Mouse (Mus musculus) midbrain, embryonic 13.5 days (tissue): ENCODE results near the gene Pgpep1l. TPM values are rescaled to one million over a fixed set of nuclear protein-coding genes. Genes with fewer than 3 reads are reported as not detected.

Source experiments
- ATAC-seq: fragments of 200-750 bp; cut with Nextera tagmentation; 2 replicates; pipeline ENCODE4 v1.8.0; 2017; ENCODE audit warnings: mild to moderate bottlenecking, moderate TSS enrichment, moderate library complexity
- H3K27ac ChIP-seq: fragments of 300-500 bp; sonication (generic); 2 replicates; pipeline ENCODE4 v1.5.1; 2015; ENCODE audit warnings: inconsistent platforms, mild to moderate bottlenecking, moderate library complexity
- H3K27me3 ChIP-seq: fragments of 300-500 bp; sonication (generic); 2 replicates; pipeline ENCODE4 v1.6.1; 2015; ENCODE audit warnings: mild to moderate bottlenecking, inconsistent platforms
- H3K36me3 ChIP-seq: fragments of 300-500 bp; sonication (generic); 2 replicates; pipeline ENCODE4 v1.6.1; 2015; ENCODE audit warnings: mild to moderate bottlenecking, inconsistent platforms
- H3K4me1 ChIP-seq: fragments of 300-500 bp; sonication (generic); replicated peaks from 2 replicates; pipeline ENCODE4 v1.6.1; 2015; ENCODE audit warnings: inconsistent platforms
- H3K4me2 ChIP-seq: fragments of 300-500 bp; sonication (generic); replicated peaks from 2 replicates; pipeline ENCODE4 v1.6.1; 2015; ENCODE audit warnings: moderate library complexity, mild to moderate bottlenecking, inconsistent platforms
- H3K4me3 ChIP-seq: fragments of 300-500 bp; sonication (generic); replicated peaks from 2 replicates; pipeline ENCODE4 v1.5.1; 2015; ENCODE audit warnings: mild to moderate bottlenecking, inconsistent platforms
- H3K9ac ChIP-seq: fragments of 300-500 bp; sonication (generic); replicated peaks from 2 replicates; pipeline ENCODE4 v1.6.1; 2015; ENCODE audit warnings: mild to moderate bottlenecking, inconsistent platforms
- H3K9me3 ChIP-seq: fragments of 300-500 bp; sonication (generic); 2 replicates; pipeline ENCODE4 v1.6.1; 2016; ENCODE audit warnings: mild to moderate bottlenecking, inconsistent platforms
- WGBS: fragments of 180-500 bp; shearing (Covaris S2); methylation state at CpG from one replicate; pipeline ENCODE4 v1.1.7; 2015; 5-methylcytosine and 5-hydroxymethylcytosine counted together
- polyA plus RNA-seq: library from polyadenylated mRNA; unstranded; fragments of >200 nt; fragmentation: Nextera tagmentation; extraction: Ambion mirVana; gene quantifications from 2 replicates; pipeline ENCODE4 v1.2.1, GENCODE M21; 2015

Gene Pgpep1l
- polyA plus RNA-seq, 1 experiment from 2014 or later, result not detected

- H3K9ac ChIP-seq, result no peak overlapping the region
- H3K4me3 ChIP-seq, result no peak overlapping the region
- peaks cover 15% of the 10 kb centered on the region for H3K27me3 ChIP-seq
- H3K4me2 ChIP-seq, result no peak overlapping the region
- no peaks in the 10 kb centered on the region for H3K36me3 ChIP-seq
- no peak for ATAC-seq
- H3K9me3 ChIP-seq, result no peaks in the 10 kb centered on the region
- H3K27ac ChIP-seq, result no peak overlapping the region
- peaks cover 12% of the 10 kb centered on the region for H3K4me1 ChIP-seq
- WGBS, result 91% methylated on average over 6 of the region's 6 CpGs
These were observed 7.8 kb upstream of the Pgpep1l start for GRCm38 (mm10) chr7:68271816-68272215.

GRCm38 (mm10) chr7:68270551-68270950 is 6.5 kb upstream of the Pgpep1l start:
- Histone ChIP-seq H3K9me3 (no peaks in the 10 kb centered on the region), H3K4me3 (no peak overlapping the region), H3K4me2 (no peak overlapping the region), H3K36me3 (no peaks in the 10 kb centered on the region), H3K27me3 (peaks cover 11% of the 10 kb centered on the region), H3K27ac (no peak overlapping the region), H3K4me1 (peaks cover 8% of the 10 kb centered on the region), H3K9ac (no peak overlapping the region)
- no peak for ATAC-seq
- 78% methylated on average over 4 of the region's 4 CpGs for WGBS

- Histone ChIP-seq H3K9me3 (no peaks in the 10 kb centered on the region), H3K36me3 (no peaks in the 10 kb centered on the region), H3K9ac (no peak overlapping the region), H3K27ac (peak overlapping the region; percentile 25; the same call in 1 of the 2 replicates), H3K27me3 (peaks cover 26% of the 10 kb centered on the region), H3K4me3 (no peak overlapping the region), H3K4me1 (peaks cover 19% of the 10 kb centered on the region), H3K4me2 (no peak overlapping the region)
- WGBS, result 35% methylated on average over 6 of the region's 6 CpGs
- no peak for ATAC-seq
These were observed 2.7 kb upstream of the Pgpep1l start for GRCm38 (mm10) chr7:68266691-68267090.

- Histone ChIP-seq H3K9me3 (no peaks in the 10 kb centered on the region), H3K9ac (no peak overlapping the region), H3K27me3 (peaks cover 26% of the 10 kb centered on the region), H3K4me3 (no peak overlapping the region), H3K4me2 (no peak overlapping the region), H3K27ac (no peak overlapping the region), H3K36me3 (no peaks in the 10 kb centered on the region), H3K4me1 (peaks cover 19% of the 10 kb centered on the region)
- no peak for ATAC-seq
- WGBS, result 44% methylated on average over 7 of the region's 7 CpGs
These were observed 1.4 kb upstream of the Pgpep1l start for GRCm38 (mm10) chr7:68265391-68265790.

- peaks cover 26% of the 10 kb centered on the region for H3K27me3 ChIP-seq
- peaks cover 19% of the 10 kb centered on the region for H3K4me1 ChIP-seq
- no peaks in the 10 kb centered on the region for H3K9me3 ChIP-seq
- H3K9ac ChIP-seq, result no peak overlapping the region
- no peak overlapping the region for H3K27ac ChIP-seq
- H3K4me3 ChIP-seq, result peak overlapping the region; percentile 34
- ATAC-seq, result no peak
- H3K36me3 ChIP-seq, result no peaks in the 10 kb centered on the region
- peak overlapping the region; percentile 59 for H3K4me2 ChIP-seq
- 24% methylated on average over 14 of the region's 14 CpGs for WGBS
These were observed 498 bp upstream of the Pgpep1l start for GRCm38 (mm10) chr7:68264531-68264930.

- peaks cover 26% of the 10 kb centered on the region for H3K27me3 ChIP-seq
- H3K9me3 ChIP-seq, result no peaks in the 10 kb centered on the region
- H3K36me3 ChIP-seq, result no peaks in the 10 kb centered on the region
- peak overlapping the region; percentile 34 for H3K4me3 ChIP-seq
- H3K9ac ChIP-seq, result no peak overlapping the region
- 54% methylated on average over 8 of the region's 8 CpGs for WGBS
- H3K27ac ChIP-seq, result no peak overlapping the region
- H3K4me1 ChIP-seq, result peaks cover 19% of the 10 kb centered on the region
- peak; percentile 43; the same call in 1 of the 2 replicates for ATAC-seq
- peak overlapping the region; percentile 59 for H3K4me2 ChIP-seq
These were observed 546 bp downstream of the Pgpep1l start for GRCm38 (mm10) chr7:68263346-68264027.

GRCm38 (mm10) chr7:68262612-68263200 is 1.3 kb downstream of the Pgpep1l start:
- Histone ChIP-seq H3K27me3 (peaks cover 26% of the 10 kb centered on the region), H3K9ac (no peak overlapping the region), H3K4me3 (no peak overlapping the region), H3K27ac (no peak overlapping the region), H3K9me3 (no peaks in the 10 kb centered on the region), H3K4me1 (peaks cover 19% of the 10 kb centered on the region), H3K4me2 (no peak overlapping the region), H3K36me3 (no peaks in the 10 kb centered on the region)
- no peak for ATAC-seq
- 74% methylated on average over 8 of the region's 8 CpGs for WGBS

- H3K27ac ChIP-seq, result no peak overlapping the region
- H3K4me3 ChIP-seq, result no peak overlapping the region
- ATAC-seq, result no peak
- no peaks in the 10 kb centered on the region for H3K9me3 ChIP-seq
- H3K9ac ChIP-seq, result no peak overlapping the region
- H3K27me3 ChIP-seq, result peaks cover 15% of the 10 kb centered on the region
- 84% methylated on average over 6 of the region's 6 CpGs for WGBS
- H3K4me2 ChIP-seq, result no peak overlapping the region
- H3K36me3 ChIP-seq, result no peaks in the 10 kb centered on the region
- peaks cover 10% of the 10 kb centered on the region for H3K4me1 ChIP-seq
These were observed 4.4 kb downstream of the Pgpep1l start for GRCm38 (mm10) chr7:68259523-68260081.

GRCm38 (mm10) chr7:68258326-68259150 is 5.5 kb downstream of the Pgpep1l start:
- H3K4me2 ChIP-seq, result no peak overlapping the region
- H3K9me3 ChIP-seq, result no peaks in the 10 kb centered on the region
- 87% methylated on average over 17 of the region's 17 CpGs for WGBS
- H3K4me1 ChIP-seq, result no peaks in the 10 kb centered on the region
- H3K36me3 ChIP-seq, result no peaks in the 10 kb centered on the region
- no peak overlapping the region for H3K4me3 ChIP-seq
- ATAC-seq, result no peak
- no peak overlapping the region for H3K27ac ChIP-seq
- H3K27me3 ChIP-seq, result peaks cover 4% of the 10 kb centered on the region
- no peak overlapping the region for H3K9ac ChIP-seq

GRCm38 (mm10) chr7:68257767-68258166 is 6.3 kb downstream of the Pgpep1l start:
- WGBS, result 55% methylated on average over 2 of the region's 2 CpGs

GRCm38 (mm10) chr7:68250902-68251301 is 13.1 kb downstream of the Pgpep1l start:
- 80% methylated on average over 3 of the region's 3 CpGs for WGBS
- no peak for ATAC-seq
- Histone ChIP-seq H3K4me2 (no peak overlapping the region), H3K27ac (no peak overlapping the region), H3K4me1 (no peaks in the 10 kb centered on the region), H3K27me3 (no peaks in the 10 kb centered on the region), H3K4me3 (no peak overlapping the region), H3K36me3 (no peaks in the 10 kb centered on the region), H3K9me3 (no peaks in the 10 kb centered on the region), H3K9ac (no peak overlapping the region)

More at GRCm38 (mm10) chr7:68257767-68258166, 6.3 kb downstream of the Pgpep1l start:
- Histone ChIP-seq H3K9ac (no peak overlapping the region), H3K4me2 (no peak overlapping the region), H3K36me3 (no peaks in the 10 kb centered on the region), H3K4me1 (no peaks in the 10 kb centered on the region), H3K27me3 (no peaks in the 10 kb centered on the region), H3K4me3 (no peak overlapping the region), H3K27ac (no peak overlapping the region), H3K9me3 (no peaks in the 10 kb centered on the region)
- no peak for ATAC-seq

- Histone ChIP-seq H3K27ac (no peak overlapping the region), H3K4me3 (no peak overlapping the region), H3K27me3 (no peaks in the 10 kb centered on the region), H3K36me3 (no peaks in the 10 kb centered on the region), H3K9ac (no peak overlapping the region), H3K4me1 (no peaks in the 10 kb centered on the region), H3K4me2 (no peak overlapping the region), H3K9me3 (no peaks in the 10 kb centered on the region)
- 85% methylated on average over 1 of the region's 1 CpGs for WGBS
- no peak for ATAC-seq
These were observed 13.6 kb downstream of the Pgpep1l start for GRCm38 (mm10) chr7:68250411-68250810.
